Mouse (Mus musculus) urinary bladder, postnatal 25 days (tissue): Measurements from ENCODE around the gene Col24a1.

Source experiments
- DNase-seq: peaks from one replicate; pipeline ENCODE4 v3.0.0; 2022; ENCODE audit warnings: low spot score

Col24a1 gene

DNA sequence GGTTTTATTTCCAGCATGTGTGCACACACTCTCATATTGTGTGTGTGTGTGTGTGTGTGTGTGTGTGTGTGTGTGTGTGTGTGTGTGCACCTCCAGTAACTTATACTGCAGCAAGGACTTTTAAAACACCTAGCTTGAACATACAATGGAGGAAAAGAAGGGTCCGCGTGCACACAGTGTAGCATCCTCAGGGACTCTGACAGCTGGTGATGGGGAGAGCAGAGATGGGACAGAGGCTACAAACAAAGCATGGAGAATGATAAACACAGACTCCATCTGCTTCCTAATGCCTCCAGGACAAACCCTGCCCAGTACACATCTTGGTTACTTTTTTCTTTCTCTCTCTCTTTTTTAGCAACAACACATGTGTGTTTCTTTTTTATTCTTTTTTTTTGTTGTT lies 171.5 kb downstream of the Col24a1 start:
- no peak for DNase-seq

DNA sequence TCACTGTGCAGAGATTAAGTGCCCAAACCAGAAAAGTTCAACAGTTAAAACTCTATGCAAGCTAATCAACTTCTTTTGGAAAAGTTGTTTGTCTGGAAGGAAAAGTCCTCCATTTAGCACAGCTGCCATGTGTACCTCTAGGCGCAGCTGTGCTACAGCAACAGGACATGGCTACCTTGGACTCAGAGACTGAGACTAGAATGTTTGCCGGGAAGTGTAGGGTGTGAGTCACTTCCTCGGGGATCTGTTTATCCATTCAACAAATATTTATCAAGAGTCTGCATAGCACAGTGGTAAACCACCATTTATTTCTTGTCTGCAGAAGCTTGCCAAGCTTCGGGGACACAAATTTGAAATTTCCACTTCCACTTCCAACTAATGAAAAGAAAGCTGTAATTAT lies 178.8 kb downstream of the Col24a1 start:
- DNase-seq, result no peak

DNA sequence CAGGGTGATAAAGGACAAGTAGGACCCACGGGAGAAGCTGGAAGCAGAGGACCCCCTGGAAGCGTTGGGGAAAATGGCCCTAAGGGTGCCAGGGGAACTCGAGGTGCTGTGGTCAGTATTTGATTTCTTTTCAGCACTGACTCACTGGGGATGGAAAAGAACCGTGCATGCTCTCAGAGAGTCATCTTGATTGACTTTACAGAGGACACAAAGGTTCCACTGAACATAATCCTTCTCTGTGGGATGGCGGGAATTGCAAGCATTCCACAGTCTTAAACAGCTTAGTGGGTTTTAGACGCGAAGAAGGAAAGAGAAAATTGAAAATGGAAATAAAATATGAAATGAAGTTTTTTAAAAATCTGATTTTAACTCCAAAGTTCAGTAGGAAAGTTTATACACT lies 181.9 kb downstream of the Col24a1 start:
- DNase-seq, result no peak

DNA sequence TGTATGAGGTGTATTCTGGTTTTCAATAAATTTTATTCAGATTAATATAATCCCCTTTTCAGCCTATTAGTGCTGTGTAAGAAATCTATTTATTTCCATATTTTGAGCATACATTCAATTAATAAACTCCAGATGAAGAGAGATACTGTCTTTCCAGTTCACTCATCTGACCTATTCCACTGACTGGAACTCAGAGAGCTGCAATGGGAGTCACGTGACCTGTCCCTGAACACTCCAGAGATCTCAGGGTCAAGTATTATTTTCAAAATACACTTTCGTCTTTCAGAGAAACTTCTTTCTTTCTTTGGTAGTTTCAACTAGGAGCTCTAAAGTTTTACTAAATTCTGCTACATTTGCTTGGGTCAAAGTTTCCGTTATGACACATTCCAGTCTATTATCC lies 184.4 kb downstream of the Col24a1 start:
- no peak for DNase-seq

DNA sequence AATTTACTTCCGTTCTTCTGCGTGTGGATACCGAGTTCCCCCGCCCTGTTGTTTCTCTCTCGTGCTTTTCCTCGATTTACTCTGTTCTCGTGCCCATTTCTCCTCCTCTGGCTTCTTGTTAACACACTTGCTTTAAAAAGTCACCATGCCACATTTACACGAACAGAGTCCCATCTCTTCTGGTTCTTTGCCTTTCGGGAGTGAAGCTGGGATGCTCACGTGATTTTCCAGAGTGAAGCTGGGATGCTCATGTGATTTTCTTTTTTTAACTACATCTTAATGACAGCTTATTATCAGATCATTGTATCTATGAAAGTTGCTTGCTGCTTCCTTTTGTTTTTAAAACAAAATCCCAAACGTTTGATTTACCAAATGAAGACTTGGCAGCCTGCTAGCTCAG lies 184.8 kb downstream of the Col24a1 start:
- DNase-seq, result no peak

DNA sequence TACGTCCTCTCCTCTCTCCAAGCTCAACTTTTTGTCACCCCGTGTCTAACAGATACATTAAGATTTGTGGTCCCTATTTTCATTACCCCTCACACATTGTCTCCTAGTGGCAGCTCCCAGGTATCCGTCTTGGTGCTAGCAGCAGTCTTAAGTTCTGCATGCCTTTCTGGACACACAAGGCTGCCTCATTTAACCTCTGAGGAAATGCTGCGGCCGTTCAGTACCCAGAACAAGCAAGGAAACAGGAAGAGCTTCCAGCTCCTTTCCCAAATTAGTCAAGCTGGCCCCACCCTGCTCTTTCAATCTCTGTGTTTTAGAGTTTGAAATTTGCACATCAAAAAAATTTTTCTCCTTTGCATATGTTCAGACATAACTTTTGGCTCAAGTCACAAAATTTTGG lies 186.2 kb downstream of the Col24a1 start:
- no peak for DNase-seq

DNA sequence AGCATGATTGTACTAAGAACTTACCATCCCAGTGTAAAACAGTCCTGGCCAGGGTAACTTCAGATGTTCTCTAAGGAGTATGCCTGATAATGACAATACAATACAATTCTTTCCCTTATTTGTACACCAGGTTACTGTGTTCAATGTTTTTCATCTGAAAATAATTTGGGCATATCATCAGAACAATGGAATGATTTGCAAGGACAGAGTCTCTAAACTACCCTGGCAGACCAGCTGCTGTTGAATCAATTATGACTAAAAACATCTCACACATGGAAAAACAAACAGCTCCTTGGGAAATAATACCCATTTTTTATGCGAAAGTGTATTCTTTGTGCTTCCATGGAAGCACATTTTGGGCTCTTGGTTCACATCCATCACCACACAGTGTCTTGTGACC lies 198.0 kb downstream of the Col24a1 start:
- DNase-seq, result no peak

DNA sequence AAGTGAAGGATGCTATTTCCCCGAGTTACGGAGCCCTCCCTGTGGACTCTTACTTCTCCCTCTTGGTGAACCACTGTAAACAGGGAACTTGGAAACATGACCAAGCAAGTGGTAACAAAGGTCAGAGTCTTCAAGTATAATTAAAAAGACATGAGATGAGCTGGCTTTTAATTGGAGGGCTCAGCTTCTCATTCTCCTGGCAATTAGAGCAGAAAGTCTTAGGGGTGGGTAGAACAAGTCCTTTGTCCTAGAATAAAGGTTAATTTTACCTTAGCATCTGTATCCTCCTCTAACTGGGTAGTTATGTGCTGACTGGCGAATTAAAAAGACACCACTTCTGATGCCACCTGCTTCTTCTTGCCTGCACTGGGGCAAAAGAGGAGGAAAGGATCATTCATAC lies 199.1 kb downstream of the Col24a1 start:
- DNase-seq, result no peak

DNA sequence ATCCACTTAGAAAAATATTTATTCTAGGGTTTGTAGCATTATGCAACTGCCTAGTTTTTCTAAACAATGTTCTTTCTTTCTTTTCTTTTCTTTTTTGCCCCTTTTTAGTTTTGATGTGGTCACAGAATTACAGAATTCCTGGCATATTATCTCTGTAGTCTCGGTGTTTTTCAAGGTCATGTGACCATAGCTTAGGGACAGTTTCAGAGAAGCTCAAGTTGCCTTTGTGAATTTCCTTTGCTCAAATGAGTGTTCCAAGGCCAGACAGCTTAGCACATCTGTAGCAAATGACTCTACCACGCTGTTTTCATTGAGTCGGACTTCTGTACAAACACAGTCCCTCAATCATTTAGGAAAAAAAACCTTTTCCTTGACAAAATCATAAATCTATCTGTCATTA lies 205.9 kb downstream of the Col24a1 start:
- DNase-seq, result no peak

DNA sequence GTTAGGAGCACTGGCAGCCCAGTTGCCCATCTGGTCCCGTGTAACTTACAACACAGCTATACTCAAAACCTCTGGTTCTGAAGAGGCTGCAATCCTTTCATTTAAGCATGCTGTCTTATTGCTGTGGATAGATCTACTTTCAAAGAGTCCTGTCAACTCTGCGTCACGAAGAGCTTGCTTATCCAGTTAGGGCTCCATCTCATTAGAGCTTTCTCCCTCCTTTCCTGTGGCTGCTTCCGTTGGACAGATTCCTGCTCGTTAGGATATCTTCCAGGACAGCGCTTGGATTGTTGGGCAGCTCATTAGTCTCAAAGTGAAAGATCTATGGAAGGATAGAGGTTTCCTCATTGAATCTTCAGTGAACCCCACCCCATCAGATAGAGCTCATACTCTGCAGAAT lies 206.6 kb downstream of the Col24a1 start:
- no peak for DNase-seq

DNA sequence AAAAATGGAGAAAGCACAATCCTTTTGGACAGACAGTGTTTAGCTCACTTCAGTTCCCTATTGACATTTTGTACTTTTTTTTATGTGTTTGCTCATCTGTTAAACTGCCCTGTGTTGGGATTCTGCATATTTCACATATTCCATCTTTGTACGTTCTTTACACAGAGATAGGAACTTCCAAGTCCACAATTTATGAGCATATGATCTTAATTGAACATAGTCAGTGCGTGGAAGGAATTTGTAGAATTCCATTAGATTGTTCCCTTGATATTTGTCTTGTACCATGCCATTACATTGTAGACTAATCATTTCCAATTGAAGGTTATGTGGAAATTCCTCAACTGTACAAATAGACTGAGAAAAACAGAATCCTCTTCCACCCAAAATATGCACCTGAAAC lies 212.6 kb downstream of the Col24a1 start:
- no peak for DNase-seq

DNA sequence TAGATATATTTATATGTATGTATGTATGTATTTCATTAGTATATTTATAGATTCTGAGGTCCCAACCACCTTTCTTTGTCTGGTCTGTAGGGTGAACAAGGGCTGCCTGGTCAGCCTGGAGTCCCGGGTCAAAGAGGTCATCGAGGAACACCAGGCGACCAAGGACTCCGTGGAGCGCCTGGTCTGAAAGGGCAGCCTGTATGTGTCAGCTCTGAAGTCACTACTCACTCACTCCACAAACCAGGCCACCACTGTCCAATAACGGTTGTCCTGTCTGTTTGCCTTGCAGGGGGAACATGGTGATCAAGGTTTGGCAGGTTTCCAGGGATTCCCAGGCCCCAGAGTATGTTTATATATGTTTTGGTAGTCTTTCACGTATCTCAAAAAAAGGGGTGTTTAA lies 216.3 kb downstream of the Col24a1 start:
- DNase-seq, result no peak

DNA sequence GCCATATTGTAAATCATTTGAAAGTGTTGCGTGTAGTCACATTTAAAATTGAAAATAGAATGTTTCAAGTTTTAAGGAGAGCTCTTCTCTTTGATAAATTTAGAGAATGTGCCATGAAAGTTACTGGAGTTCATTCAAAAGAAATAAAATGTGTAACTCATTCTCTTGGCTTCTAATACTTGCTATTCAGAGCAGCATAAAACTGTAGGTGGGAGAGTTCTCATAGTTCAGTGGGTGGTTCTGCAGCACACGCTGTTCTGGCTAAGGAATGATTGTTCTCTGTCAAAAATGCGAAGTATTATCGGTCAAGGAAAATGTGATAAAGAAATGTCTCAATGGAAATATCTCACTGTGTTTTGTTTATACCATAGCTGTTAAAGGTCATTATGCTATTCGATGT lies 221.9 kb downstream of the Col24a1 start:
- DNase-seq, result no peak

DNA sequence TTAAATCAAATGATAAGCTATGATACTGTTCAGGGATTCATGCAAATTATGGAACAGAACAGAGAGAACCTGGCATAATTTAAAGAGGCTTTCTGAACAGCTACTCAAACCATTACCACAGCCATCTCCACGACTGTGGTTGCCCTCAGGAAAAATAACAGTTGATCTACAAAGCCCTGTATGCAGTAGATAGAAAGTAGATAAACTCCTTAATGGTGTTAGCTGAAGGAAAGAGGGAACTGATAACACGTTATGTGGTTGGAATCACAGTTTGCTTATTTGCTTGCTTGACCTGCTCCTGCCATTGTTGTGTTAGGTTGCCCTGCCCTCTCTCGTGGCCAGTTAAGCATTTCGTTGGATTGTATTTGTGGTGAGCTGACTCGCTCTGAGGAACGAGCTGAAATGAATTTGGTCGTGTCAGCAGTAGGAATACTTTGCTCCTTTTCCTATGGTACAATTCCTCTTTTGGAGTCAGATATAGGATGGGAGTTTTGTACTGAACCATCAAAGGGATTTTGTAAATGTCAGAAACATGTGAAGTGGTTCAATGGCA lies 229.3 kb downstream of the Col24a1 start:
- no peak for DNase-seq

DNA sequence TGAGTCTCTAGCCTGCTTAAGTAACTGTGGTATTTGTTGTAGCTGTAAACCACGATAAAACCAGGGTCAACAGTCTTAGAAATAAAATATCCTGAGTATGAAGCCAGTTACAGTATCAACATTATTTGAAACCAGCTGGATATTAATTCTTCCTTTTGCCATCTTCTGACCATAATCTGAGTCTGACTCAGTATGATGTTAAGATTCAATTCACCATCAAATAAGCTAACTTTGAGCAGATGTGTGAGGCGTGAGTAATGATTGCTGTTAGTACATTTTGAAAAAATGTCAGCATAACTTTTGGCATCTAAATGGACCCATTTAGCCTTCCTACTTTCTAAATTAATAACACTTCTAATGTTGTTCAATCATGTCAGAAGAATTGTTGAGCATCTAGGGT lies 230.0 kb downstream of the Col24a1 start:
- DNase-seq, result no peak

DNA sequence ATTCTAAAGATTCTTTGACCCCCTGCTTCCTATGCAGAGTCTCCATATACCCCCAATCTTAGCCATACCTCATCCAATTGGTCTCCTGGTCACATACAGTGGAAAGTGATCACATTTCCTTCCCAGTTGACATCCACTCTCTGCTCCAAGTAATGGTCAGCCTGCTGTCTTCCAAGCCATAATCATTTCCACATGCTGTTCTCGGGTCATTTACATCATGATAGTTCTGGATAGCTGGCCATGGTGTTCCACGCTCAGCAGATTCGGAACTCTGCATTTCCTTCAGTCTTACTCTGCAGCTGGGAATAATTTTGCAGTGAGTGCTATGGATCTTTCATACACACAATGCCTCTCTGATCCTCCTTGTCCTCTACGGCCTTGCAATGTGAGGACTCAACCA lies 233.0 kb downstream of the Col24a1 start:
- no peak for DNase-seq

DNA sequence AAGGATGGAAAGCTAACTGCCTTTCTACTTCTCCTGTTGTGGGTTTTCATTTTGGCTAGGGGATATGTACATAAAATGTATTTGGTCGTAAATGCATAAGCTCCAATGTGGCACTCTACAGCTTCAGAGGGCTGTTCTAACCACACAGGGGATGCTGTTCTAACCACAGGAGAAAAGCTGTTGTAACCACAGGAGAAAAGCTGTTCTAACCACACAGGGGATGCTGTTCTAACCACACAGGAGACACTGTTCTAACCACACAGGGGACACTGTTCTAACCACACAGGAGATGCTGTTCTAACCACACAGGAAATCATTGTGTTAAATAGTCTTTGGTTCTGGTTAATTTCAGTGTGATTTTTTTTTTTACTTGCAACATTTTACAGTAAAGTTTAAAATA lies 245.6 kb downstream of the Col24a1 start:
- no peak for DNase-seq

DNA sequence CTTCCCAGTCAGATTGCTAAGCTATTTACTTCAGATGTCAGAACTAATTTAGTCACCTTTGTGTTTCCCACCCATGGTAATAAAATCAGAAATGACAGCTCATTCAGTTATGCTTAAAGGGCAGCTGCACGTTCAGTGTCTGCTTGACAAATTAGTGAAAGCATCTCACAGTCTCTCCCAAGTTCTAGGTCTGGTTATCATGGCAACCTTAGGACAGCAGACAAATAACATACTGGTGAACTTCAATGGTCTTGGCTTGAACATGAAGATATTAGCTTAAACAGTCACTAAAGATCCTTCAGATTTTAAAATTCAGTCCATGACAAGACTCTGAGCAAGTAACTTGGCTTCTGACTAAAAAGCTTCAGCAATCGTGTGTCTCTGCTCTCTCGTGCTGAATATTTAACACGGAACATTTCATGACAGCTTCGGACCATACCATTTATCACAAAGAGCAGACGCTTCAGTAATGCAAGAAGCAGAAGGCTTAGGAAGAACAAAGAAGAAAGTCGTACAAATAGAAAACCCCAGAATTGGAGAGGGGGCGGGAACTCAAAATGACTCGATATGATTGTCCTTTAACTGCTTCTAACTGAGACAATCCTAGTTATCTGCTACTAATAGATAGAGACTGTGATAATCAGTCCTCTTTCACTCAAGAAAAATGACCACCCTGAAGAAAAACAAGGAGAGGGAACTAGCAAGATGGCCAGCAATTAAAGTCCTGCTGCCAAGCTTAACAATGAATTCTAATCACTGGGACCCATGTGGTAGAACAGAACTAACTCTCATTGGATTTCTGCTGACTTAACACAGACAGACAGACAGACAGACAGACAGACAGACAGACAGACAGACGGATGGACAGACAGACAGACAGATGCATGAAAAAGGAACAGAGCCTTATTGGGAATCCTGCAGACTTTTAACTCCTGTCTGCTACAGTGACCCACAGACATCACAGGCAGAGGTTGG lies 256.5 kb downstream of the Col24a1 start:
- DNase-seq, result no peak

DNA sequence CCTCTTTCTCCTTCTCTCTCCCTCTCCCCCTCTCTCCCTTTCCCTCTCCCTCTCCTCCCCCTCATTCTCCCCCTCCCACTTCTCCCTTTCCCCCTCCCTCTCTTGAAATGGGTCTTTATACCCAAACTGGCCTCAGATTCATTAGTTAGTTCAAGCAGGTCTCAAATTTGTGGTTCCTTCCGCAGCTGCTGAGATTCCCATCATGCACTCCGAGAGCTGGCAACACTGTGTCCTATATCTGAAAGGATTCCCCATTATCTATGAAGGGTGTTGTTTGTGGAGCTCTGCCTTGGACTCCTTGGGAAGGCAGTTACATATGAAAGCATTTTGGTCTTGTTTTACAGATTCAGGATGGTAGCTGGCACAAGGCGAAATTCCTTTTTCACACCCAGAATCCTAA lies 257.9 kb downstream of the Col24a1 start:
- no peak for DNase-seq

DNA sequence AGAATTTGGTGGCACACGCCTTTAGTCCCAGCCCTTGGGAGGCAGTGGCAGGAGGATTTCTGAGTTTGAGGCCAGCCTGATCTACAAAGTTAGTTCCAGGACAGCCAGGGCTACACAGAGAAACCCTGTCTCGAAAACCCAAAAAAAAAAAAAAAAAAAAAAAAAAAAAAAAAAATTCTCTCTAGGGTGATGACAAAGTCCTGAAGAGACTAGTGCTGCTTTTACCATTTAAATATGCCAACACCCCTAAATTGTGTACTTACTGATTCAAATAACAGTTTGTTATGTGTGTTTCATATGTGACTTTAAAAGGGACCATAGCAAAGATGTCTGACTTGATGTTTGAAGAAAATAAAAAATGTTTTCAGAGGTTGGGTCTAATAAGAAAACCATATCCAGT lies 262.1 kb downstream of the Col24a1 start:
- no peak for DNase-seq

DNA sequence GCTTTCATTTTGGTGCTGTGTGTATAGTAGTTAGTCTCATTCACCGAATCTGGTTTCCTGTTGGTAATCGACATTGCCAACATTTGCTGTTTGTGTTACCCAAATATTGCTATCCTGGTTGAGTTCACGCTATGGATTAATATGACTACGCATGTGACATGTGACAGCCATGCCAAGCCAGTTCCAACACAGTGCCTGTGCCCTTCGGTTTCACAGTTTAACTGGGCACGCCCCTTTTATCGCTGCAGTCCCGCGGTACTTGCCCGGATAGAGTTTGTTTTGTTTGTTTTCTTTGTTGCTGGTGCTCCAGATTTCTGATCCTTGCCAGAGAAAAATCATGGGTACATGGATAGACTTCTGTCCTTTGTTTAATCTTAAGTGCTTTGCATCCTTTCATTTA lies 263.9 kb downstream of the Col24a1 start:
- DNase-seq, result no peak

DNA sequence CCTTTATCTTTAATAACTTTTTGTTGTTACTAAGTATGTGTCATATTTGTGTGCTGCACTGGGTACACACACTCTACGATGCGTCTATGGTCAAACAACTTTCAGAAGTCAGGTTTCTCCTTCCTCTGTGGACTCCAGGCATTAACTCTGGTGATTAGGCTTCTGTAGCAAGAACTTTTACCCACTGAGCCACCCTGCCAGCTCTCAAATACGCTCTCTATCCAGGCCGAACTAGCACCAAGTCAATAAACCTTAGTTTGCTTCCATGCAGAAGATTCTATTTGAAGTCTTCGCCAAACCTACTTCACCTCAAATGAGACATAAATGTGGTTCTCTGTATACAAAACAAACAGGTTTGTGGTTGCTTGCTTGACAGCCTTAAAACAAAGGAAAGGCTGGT lies 267.4 kb downstream of the Col24a1 start:
- DNase-seq, result no peak

DNA sequence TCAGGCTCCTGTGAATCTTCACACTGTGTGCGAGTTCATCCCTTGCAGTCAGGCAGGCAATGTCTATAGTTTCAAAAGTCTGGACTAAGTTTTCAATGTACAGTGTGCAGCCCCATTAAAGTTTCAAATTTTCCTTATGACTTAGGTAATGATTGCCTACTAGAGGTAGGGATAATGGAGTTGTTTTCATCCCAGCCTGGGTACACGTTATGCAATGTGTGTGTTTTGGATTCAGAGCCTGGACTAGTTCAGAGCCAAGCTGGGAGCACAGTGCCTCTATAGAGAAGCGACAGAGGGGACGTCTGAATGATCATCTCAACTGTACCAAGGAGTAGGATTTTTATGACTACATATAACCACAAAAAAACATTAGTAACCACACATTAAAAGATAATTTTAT lies 267.8 kb downstream of the Col24a1 start:
- no peak for DNase-seq

DNA sequence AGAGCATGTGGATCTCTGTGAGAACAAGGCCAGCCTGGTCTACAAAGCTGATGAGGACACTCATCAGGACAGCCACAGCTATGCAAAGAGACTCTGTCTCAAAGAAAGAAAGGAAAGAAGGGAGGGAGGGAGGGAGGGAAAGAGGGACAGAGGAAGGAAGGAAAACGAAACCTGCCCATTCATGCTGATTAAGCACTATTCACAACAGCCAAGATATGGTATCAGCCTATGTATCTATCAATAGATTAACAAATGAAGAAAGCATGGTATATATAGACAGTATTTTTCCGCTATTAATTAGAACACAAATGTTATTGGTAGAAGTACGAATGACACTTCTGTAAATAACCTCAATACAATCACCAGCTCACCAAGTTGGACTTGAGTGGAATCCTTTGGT lies 282.2 kb downstream of the Col24a1 start:
- DNase-seq, result no peak
